Mouse (Mus musculus) testis, postnatal 14 days (tissue): Measurements from ENCODE around the gene Anapc15-ps.
"Not testable (repeated sequence)": the region's sequence is repeated elsewhere in the genome, so short reads cannot be mapped to it uniquely, and the experiment has no call there.

Experiments
- DNase-seq: peaks from one replicate; pipeline ENCODE4 v3.0.0; 2021; ENCODE audit warnings: low spot score

Gene Anapc15-ps

DNA sequence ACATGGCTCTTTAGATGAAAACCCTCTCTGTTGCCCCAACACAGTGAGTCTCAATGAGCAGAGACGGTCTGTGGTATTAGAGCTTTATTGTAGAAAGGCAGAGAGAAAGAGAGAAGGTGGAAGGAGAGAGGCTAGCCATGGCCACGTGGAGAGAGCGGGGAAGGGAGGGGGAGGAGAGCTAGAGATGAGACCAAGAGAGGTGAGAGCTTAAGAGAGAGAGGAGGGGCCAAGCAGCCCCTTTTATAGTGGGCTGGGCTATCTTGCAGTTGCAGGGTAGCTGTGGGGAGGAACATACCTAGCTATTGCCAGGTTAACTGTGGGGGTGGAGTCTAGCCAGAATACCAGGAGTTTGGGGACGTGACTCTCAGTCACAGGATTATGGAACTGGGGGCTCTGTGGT, 43.1 kb downstream of the Anapc15-ps start:
- not testable (repeated sequence) for DNase-seq

DNA sequence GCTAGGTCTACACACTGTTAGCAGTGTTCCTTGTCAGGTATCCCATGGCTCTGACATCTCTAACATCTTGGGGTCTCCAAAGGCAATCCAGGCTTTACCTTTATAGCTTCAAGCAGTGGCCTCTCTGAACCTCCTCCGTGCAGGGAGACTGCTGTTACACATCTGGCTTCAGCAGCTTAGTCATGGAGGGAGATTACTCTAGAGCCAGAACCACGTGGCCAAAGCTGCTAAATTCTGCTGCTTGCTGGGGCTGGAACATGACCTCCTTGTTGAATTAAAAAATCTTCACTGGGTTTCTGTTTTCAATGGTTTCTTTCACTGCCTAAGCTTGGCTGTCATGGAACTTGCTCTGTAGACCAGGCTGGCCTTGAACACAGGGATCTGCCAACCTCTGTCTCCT, 44.9 kb downstream of the Anapc15-ps start:
- DNase-seq = no peak

DNA sequence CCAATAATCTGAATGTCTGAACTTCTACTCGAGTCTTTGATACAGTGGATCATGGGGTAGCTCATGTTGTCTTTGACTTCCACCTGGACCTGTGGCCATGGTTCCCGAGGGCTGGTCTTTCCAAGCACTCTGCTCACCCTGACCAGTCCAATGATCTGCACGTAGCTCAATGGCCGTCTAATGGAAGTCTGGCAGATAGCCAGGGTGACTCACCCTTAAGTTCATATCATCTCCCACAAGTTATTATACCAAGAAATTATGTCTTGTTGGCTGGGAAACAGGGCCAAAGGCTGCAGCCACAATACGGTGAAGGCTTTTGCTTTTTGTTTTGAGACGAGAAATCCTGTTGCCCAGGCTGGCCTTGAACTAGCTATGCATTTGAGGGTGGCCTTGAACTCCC, 45.9 kb downstream of the Anapc15-ps start:
- DNase-seq = no peak

DNA sequence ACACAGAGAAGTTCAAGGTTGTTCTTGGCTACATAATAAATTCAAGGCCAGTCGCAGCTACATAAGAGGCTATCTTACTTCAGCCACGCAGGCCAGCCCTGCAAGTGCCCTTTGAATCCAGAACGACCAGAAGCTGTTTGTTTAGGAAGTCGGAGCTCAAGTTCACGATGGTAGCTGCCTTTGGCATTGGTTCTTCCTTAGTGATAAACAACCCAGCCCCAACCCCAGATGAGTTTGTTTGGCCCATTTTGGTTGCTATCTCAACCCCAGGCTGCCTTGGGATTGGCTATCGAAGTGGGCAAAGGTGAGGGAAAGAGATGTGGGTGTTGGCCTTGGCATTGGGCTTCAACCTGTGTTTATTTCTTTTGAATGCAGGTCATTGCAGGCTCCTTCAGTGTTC, 48.0 kb downstream of the Anapc15-ps start:
- DNase-seq = no peak

DNA sequence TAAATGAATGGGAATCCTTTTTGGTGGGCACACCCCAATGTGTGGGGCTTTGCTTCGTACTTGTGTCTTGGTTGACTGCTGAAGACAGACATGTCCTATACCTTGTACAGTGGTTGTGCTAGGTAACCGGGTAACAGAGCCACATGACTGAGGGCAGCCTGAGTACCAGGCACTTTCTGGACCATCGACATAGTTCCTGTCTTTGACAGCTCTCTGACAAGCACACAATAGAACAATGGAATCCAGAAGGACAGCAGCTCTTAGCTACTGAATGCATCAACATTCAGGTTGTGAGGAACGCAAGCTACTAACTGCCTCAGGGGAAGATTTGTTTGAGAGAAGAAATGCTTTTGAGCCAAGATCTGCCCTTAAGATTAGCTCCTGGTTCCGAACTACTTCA, 49.2 kb downstream of the Anapc15-ps start:
- no peak for DNase-seq

DNA sequence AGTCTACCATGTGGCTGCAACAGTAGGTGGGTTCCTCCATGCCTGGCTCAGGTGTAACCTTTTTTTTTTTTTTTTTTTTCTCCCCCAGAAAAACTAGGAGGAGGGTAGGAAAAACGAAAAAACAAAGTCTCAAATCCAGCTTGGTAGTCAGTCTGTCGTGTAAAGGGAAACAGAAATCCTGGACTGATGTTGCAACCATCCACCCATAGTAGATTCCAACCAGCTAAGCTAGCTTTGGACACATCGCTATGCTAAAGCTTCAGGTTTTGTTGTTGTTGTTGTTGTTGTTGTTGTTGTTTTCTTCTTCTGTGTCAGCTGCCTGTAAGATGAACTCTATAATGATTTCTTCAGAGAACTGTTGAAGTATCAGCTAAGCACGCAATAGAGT, 49.7 kb downstream of the Anapc15-ps start:
- no peak for DNase-seq
